Mouse (Mus musculus): Measurements from ENCODE around the gene Sox21. TPM values are rescaled to one million over a fixed set of nuclear protein-coding genes. Genes with fewer than 3 reads are reported as not detected.

Sox21 gene
- total RNA-seq, 2 experiments from 2014 or later: not detected

DNA sequence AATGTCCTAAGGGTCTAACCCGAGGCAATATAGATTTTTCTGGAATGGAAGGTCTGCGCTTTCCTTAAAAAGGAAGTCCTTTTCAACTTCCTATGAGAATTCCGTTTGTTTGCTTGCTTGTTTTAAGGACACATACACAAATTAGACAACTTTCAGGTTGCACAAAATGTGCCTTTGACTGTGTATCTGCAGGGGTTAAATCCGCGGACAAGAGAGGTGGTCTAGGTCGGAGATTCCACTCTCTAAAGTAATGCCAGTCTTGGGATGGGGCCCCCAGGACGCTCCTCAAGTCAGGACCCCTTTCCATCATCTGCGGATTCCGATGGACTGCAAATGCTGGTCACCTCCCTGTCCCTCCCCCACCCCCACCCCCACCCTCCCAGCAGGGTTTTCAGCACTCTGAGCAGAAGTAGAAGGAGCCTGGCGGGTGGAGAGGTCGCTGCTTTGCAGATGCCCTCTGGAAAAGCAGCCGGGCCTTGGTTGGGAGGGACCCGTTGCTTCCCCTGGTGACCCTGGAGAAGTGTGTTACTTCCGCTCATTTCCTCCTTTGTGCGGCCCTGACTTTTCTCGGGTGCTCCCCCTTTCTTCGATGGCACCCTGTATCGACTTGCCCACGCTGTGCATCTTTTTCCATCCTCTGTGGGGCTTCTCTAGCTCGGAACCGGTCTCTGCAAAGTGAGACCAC, 10.2 kb downstream of the Sox21 start:
- intact Hi-C loops (cut with DNase I; ENCODE audit: low total_unique reads): no loop called here

DNA sequence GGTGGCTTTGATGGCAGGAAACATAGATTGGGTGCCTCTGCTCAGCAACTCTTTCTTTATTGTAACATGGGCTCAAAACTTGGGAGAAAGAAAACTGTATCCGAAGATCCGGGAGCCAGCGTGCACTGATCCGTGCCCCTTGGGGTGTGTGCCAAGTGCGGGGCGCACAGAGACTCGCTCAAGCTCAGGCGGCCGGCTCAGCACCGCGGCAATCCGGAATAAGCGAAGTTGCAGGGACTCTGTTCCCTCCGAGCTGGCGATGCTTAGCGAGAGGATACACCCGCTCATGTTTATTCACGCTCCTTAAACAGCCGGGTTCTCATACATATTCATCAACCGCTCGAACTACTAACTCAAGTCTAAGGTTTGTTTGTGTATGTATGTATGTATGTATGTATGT, 10.9 kb downstream of the Sox21 start:
- intact Hi-C loops (cut with DNase I; ENCODE audit: low total_unique reads): no loop called here
- DNase-seq: no peak

More for the DNA sequence above, 10.2 kb downstream of the Sox21 start:
- no peak for DNase-seq

DNA sequence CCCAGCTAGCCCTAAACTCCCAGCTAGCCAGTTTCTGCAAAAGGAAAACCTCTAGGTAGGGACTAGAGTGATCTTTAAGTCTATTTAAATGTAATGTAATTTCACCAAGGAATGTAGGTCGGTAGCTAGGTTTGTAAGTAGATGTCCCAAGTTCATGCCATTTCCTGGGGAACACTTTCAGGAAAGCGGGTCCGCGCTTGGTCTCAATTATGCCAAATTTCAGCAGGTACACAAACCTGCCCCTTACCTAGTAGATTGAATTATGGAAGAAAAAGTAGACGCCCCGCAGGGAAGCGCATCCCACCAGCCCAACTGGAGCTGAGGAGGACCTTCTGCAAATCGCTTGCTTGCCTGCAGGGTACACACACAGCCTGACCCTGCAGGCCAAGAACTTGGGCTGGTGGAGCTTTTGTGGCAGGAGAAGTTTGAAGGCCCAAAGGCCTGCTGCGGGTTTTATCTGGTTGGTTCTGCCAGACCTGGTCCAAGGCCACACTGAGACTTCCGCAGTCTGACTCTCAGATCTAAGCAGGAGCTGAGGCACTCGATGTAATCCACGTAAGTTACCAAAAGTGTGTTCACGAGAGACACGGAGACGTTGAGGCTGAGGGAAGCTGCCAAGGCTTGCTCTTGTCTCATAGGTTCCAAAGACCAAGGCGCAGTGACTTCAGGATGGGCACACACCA, 11.6 kb downstream of the Sox21 start:
- intact Hi-C loops (cut with DNase I; ENCODE audit: low total_unique reads): no loop called here
- no peak for DNase-seq

DNA sequence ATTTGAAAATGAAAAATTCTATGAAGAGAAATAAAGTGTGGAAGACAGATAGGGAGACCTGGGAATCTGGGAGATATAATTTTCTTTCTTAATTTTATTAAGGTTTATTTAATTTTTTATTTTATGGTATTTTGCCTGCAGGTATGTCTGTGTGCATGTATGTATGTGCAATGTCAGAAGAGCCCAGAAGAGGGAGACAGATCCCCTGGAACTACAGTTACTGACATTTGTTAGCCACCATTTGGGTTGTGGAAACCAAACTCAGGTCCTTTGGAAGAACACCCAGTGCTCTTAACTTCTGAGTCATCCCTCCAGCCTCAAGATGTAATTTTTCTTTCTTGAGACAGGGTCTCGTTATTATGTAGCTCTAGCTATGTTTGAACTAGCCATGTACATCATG, 15.9 kb downstream of the Sox21 start:
- no peak for DNase-seq
- intact Hi-C loops (cut with DNase I; ENCODE audit: low total_unique reads): no loop called here

DNA sequence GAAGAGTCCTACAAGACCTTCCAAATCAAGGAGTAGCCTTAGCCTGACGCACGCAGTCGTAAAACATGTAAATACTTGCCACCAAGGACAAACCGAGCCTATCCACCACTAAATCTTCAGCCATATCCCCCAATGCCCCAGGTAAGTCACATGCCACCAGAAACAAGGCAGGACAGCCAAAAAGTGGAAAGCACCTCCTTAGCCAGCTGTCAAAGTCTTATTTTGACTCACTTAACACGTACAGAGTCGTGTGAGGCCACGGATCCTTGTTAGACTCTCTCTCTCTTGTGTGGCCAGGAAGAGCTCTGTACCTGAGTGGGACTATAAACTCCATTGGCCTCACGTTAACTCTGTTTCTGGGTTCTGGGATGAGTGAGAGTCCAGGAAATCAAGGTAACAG, 20.0 kb downstream of the Sox21 start:
- DNase-seq: no peak

DNA sequence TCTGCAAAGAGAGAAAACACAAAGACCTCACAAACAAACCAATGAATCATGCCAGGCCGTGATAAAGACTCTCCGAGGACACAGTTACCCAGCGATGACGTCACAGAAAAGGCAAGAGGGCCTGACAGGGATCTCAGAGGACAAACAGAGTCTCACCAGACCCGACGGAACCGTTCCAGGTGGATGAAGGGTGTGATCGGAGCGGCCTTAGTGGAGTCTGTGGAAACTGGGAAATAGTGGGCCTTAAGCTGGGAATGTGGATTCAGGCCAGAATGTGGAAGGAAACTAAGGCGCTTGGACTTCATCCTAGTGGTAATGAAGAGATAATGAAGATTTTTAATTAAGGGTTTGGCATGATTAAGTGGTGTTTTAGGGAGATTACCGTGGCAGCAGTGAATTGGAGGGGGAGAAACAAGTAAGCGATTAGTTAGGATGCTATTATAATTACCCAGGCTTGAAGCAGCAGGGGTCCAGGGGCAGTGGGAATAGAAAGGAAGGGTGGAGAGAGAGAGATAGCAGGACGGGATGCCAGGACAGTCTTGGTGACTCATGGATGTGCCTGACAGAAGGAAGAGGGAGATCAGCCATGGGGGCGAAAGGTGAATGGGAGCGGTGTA, 24.5 kb downstream of the Sox21 start:
- intact Hi-C loops (cut with DNase I; ENCODE audit: low total_unique reads): no loop called here
- DNase-seq: no peak

More for the DNA sequence above, 20.0 kb downstream of the Sox21 start:
- intact Hi-C loops (cut with DNase I; ENCODE audit: low total_unique reads): no loop called here

DNA sequence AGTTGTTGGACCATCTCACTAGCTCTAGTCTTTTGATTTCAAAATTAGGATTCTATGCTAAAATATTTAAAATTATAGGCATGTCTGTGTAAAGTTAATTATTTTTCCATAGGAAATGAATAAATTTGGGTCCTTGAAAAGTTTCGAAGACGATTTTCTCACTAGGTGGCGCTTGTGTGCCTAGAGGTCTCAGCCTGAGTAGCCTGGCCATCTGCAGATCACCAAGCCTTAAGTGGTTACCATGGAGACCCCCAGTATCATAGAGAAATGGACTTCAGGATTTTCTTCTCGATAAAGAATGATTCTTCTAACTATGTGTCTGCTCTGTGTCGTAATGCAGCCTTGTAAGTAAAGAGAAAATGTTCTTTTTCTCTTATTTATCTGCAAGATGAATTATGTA, 27.2 kb downstream of the Sox21 start:
- no peak for DNase-seq
- intact Hi-C loops (cut with DNase I; ENCODE audit: low total_unique reads): no loop called here

DNA sequence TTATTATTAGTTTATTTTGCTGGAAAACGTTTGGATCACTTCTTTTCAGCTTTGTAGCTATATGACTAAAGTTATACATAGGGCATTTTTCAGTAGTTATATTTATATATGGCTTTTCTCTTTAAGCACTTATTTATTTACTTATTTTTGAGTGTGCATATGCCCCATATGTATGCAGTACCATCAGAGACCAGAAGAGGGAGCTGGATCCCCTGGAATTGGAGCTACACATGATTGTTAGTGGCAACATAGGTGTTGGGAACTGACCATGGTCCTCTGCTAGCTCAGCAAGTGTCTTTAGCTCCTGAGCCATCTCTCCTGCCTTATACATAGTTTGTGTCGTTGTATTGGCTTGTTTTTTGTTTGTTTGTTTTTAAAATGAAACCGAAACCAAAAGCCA, 29.5 kb downstream of the Sox21 start:
- DNase-seq: no peak
- intact Hi-C loops (cut with DNase I; ENCODE audit: low total_unique reads): no loop called here

DNA sequence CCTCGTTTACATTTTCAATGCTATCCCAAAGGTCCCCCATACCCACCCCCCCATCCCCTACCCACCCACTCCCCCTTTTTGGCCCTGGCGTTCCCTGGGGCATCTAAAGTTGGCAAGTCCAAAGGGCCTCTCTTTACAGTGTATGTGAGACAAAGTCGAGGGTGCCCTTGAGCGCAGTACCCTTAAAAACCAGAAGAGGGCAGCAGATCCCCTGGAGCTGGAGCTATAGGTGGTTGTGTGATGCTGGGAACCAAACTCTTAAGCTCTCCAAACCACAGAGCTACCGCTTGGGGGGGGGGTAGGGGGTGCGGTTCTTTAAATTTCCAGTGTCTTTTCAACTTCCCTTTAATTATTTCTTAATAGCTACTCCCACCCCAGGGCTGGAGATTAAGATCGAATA, 33.8 kb downstream of the Sox21 start:
- no peak for DNase-seq
- intact Hi-C loops (cut with DNase I; ENCODE audit: low total_unique reads): no loop called here

DNA sequence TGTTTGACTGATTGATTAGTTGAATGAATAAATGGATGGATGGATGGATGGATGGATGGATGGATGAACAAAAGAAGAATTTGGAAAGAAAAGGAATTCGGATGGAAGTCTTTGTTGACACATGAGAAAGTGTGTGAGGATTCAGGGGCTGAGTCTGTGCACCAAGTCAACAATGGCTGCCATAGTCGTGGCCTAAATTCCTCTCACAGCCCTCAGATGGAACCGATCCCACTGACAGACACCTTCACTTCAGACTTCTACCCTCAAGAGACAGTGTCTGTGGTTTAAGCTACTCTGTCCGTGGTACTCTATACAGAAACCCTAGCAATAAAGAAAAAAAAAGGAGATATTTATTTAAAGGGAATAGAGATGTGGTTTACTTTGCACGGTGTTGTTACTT, 34.8 kb downstream of the Sox21 start:
- intact Hi-C loops (cut with DNase I; ENCODE audit: low total_unique reads): no loop called here
- no peak for DNase-seq

DNA sequence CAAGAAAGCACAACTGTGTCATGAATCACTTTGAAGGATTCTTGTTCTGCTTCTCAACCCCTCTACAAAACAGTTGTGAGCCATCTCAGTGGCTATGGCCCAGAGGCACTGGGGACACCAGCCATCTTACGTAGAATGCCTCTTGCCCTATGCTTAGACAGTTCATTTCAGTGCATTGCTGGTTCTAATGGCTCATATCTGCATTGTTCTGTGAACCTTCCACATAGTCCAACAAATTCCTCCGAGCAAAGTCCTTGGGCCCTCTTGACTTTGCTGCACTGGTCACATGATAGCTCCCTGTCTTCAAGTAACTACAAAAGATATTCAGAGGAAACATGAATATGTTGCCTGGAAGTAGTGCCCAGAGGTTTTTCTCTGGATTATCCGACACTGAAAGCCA, 36.1 kb downstream of the Sox21 start:
- DNase-seq: no peak
- intact Hi-C loops (cut with DNase I; ENCODE audit: low total_unique reads): no loop called here

DNA sequence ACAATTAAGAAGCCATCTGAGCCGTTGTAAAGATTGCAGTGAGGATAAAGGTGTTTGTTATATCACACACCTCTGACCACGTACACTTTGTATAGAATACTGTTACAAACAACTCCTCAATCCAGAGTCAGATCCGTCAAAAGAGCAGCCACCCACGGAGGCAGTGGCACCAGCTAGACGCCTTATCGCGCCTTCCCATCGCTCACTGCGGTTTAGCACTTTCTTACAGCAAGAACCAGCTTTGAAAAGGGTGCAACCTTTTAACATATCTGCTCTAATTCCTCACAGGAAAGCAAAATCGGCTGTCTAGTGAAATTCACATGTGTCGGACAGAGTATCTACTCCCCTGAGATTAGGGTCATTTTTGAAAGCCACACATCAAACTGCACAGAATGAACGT, 39.8 kb downstream of the Sox21 start:
- no peak for DNase-seq
- intact Hi-C loops (cut with DNase I; ENCODE audit: low total_unique reads): no loop called here

DNA sequence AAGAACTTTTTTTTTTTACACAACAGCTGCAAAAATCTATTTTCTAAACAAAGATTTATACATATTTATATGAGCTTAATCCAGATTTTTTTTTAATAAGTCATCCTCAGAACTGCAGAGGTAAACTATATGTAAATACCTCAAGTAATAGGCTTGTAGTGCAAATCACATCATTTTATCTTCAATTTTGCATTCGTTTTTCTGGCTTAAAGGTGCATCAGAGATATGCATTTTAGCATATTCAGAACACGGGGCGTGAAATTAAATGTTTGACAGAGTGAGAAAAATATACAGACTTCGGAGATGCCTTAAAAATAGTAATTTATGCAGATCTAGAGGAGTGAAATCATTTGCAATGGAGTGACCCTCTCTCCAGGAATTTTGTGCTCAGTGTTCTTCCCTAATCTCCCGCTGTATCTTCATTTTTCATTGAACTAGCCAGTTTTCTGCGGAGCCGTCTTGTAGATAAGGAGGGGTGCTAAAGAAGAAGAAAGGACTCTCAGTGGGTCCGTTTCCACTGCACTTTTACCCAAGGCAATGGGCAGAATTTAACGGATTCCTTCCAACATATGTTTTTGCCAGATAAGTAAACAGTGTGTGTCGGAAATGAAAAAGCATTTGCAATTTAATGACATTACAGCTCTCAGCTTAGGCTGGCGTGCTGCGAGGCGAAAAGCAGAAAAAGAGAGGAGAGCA, 42.5 kb downstream of the Sox21 start:
- intact Hi-C loops (cut with DNase I; ENCODE audit: low total_unique reads): no loop called here

DNA sequence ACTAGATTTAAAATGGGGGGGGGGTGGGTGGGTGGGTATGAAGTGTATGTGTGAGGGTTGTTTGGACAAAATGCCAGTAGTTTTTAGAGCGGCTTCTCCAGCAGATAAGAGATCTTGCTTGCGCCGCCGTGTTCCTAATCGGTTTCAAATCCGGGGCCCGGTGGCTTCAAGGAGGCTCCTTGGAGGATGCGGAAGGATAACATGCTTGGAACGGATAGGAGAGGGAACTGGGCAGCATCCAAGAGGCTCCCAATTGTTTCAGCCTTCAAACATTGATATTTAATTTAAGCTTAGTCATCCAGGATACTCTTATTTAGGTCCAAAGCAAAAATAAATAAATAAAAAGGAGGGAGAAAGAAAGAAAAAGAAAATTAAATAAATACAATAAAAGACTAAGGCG, 43.2 kb downstream of the Sox21 start:
- no peak for DNase-seq
- intact Hi-C loops (cut with DNase I; ENCODE audit: low total_unique reads): no loop called here

More for the DNA sequence above, 42.5 kb downstream of the Sox21 start:
- no peak for DNase-seq

DNA sequence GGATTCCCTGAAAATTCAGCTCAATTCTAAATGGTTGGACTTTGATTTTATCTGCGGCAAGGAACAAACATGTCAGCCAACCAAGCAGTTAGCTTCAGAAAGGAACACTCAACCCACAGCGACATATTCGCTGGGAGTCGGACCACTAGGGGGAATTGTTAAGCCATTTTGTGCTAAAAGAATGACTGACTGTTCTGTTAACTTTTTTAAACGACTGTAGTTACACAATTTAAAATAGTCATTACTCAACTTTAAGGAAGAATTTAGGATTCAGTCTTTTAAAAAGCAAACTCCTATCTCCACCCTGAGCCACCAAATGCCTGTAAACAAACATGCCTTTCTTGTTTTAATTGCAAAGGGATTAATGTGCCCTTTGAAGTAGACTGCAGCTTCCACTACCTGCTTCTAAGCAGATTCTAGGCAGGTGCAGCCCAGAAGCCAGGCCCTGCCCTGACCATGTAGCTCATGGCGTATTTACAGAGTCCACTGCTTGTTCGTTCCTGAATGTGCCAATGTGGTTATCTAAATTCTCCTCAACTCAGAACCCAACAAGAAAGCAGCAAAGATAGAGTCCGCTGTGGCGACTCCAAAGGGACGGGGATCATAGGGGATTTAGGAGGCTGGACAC, 43.7 kb downstream of the Sox21 start:
- DNase-seq: no peak
- intact Hi-C loops (cut with DNase I; ENCODE audit: low total_unique reads): no loop called here

DNA sequence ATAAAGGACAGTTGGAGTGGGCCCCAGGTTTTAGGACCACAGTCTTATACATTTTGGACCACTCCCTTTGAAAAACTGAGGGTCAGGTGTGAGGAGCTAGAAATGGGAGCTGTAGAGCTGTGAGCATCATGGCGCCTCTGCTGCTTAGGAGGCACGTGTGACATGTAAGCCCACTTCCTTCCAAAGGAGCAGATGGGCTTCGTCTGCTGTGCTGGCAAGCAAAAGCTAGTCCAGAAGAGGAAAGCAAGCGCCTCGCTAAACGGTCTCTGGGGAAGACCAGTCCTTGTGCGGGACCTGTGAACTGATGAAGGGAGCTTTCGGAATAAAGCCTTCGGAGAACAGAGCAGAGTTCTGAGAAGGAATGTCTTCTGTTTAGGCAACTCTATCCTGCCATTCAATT, 45.4 kb downstream of the Sox21 start:
- intact Hi-C loops (cut with DNase I; ENCODE audit: low total_unique reads): no loop called here
- DNase-seq: no peak
